Mouse (Mus musculus): ENCODE results near the gene Nos1ap.

Gene Nos1ap

GRCm38 (mm10) chr1:170455910-170456700 lies 133.6 kb downstream of the Nos1ap start:
- DNase-seq: no peak

- no peak for DNase-seq
These were observed 134.3 kb downstream of the Nos1ap start for GRCm38 (mm10) chr1:170455387-170455786.

- DNase-seq: no peak
These were observed 136.2 kb downstream of the Nos1ap start for GRCm38 (mm10) chr1:170453455-170453854.

GRCm38 (mm10) chr1:170448244-170448643 lies 141.4 kb downstream of the Nos1ap start:
- DNase-seq: no peak

- DNase-seq: no peak
These were observed 144.2 kb downstream of the Nos1ap start for GRCm38 (mm10) chr1:170445458-170445857.

GRCm38 (mm10) chr1:170440367-170440766 lies 149.3 kb downstream of the Nos1ap start:
- DNase-seq: no peak

- DNase-seq: no peak
These were observed 151.1 kb downstream of the Nos1ap start for GRCm38 (mm10) chr1:170438471-170439151.

- DNase-seq: no peak
These were observed 155.5 kb downstream of the Nos1ap start for GRCm38 (mm10) chr1:170434146-170434545.

GRCm38 (mm10) chr1:170433661-170434060 lies 156.0 kb downstream of the Nos1ap start:
- DNase-seq: no peak

- DNase-seq: no peak
These were observed 157.4 kb downstream of the Nos1ap start for GRCm38 (mm10) chr1:170432288-170432687.

- no peak for DNase-seq
These were observed 158.3 kb downstream of the Nos1ap start for GRCm38 (mm10) chr1:170431312-170431711.

- DNase-seq: no peak
These were observed 159.0 kb downstream of the Nos1ap start for GRCm38 (mm10) chr1:170430660-170431059.

- DNase-seq: no peak
These were observed 160.0 kb downstream of the Nos1ap start for GRCm38 (mm10) chr1:170429656-170430055.

- no peak for DNase-seq
These were observed 161.5 kb downstream of the Nos1ap start for GRCm38 (mm10) chr1:170428141-170428540.

- DNase-seq: no peak
These were observed 165.3 kb downstream of the Nos1ap start for GRCm38 (mm10) chr1:170424258-170424889.

- DNase-seq: no peak
These were observed 166.6 kb downstream of the Nos1ap start for GRCm38 (mm10) chr1:170423048-170423447.

GRCm38 (mm10) chr1:170422188-170422587 lies 167.5 kb downstream of the Nos1ap start:
- DNase-seq: no peak

GRCm38 (mm10) chr1:170419961-170420360 lies 169.7 kb downstream of the Nos1ap start:
- no peak for DNase-seq

GRCm38 (mm10) chr1:170418131-170418530 lies 171.5 kb downstream of the Nos1ap start:
- no peak for DNase-seq

GRCm38 (mm10) chr1:170416967-170417366 lies 172.7 kb downstream of the Nos1ap start:
- DNase-seq: no peak

GRCm38 (mm10) chr1:170416206-170416605 lies 173.5 kb downstream of the Nos1ap start:
- DNase-seq: no peak

- DNase-seq: no peak
These were observed 174.3 kb downstream of the Nos1ap start for GRCm38 (mm10) chr1:170415395-170415794.

- no peak for DNase-seq
These were observed 179.1 kb downstream of the Nos1ap start for GRCm38 (mm10) chr1:170410402-170411191.

Data from lung, postnatal 36 days (tissue).